ENCODE assay signal across 8 mouse cellular contexts in genomic region chr1:179546551-179546917, GRCm38 (mm10). TPM values are rescaled to one million over a fixed set of nuclear protein-coding genes. Genes with fewer than 3 reads are reported as not detected.
DNase-seq lines count a peak whose midpoint lies in the region; ATAC-seq and TF ChIP-seq lines count a peak whose summit lies in the region.

No protein-coding gene starts in this region.

- H3K9ac ChIP-seq in neural tube, embryonic 15.5 days (replicated peaks), result peak overlapping the region; percentile 77

- H3K36me3 ChIP-seq in thymus, adult 2 months (ENCODE audit: control insufficient read depth, insufficient read depth, low read length), result no peaks in the 10 kb centered on the region
- H3K36me3 ChIP-seq in limb, embryonic 10.5 days, result peaks cover 9% of the 10 kb centered on the region
- H3K36me3 ChIP-seq in neural tube, embryonic 15.5 days, result peaks cover under 1% of the 10 kb centered on the region; the same call in 1 of the 2 replicates

- H3K27me3 ChIP-seq in thymus, adult 2 months (ENCODE audit: control insufficient read depth, insufficient read depth, low read length), result no peaks in the 10 kb centered on the region
- H3K27me3 ChIP-seq in limb, embryonic 10.5 days (ENCODE audit: low read depth, poor library complexity, severe bottlenecking), result no peaks in the 10 kb centered on the region
- no peaks in the 10 kb centered on the region for H3K27me3 ChIP-seq in neural tube, embryonic 15.5 days (replicated peaks)

- peaks cover 10% of the 10 kb centered on the region for H3K4me1 ChIP-seq in thymus, adult 2 months (replicated peaks; ENCODE audit: control insufficient read depth, insufficient read depth, low read length)
- H3K4me1 ChIP-seq in limb, embryonic 10.5 days, result peaks cover 18% of the 10 kb centered on the region
- peaks cover 34% of the 10 kb centered on the region for H3K4me1 ChIP-seq in neural tube, embryonic 15.5 days

- under 1% methylated on average over 44 of the region's 44 CpGs for WGBS in thymus, adult 2 months
- under 1% methylated on average over 44 of the region's 44 CpGs for WGBS in limb, embryonic 10.5 days
- WGBS in neural tube, embryonic 15.5 days, result under 1% methylated on average over 25 of the region's 44 CpGs

- intact Hi-C loops in left cerebral cortex, postnatal 36 days (cut with DNase I), result no loop called here

- H3K27ac ChIP-seq in thymus, adult 2 months (ENCODE audit: control insufficient read depth, insufficient read depth, low read length), result peak overlapping the region; percentile 82
- peak overlapping the region; percentile 90 for H3K27ac ChIP-seq in limb, embryonic 10.5 days
- H3K27ac ChIP-seq in neural tube, embryonic 15.5 days (replicated peaks), result peak overlapping the region; percentile 97

- H3K4me3 ChIP-seq in thymus, adult 2 months (ENCODE audit: control insufficient read depth, insufficient read depth, low read length), result peak overlapping the region; percentile 94
- peak overlapping the region; percentile 80 for H3K4me3 ChIP-seq in limb, embryonic 10.5 days
- H3K4me3 ChIP-seq in neural tube, embryonic 15.5 days (replicated peaks), result peak overlapping the region; percentile 71

- TF ChIP-seq CTCF in thymus, adult 2 months (IDR thresholded peaks at IDR 0.05; ENCODE audit: borderline replicate concordance, control insufficient read depth, extremely low read depth, insufficient read depth, low read length, poor library complexity), result 0 out of 2 replicates have a peak, but pooled peaks have one; percentile 13

- TF ChIP-seq POLR2A in thymus, adult 2 months (IDR thresholded peaks at IDR 0.05; ENCODE audit: control insufficient read depth, extremely low read depth, insufficient read depth, low read length, poor library complexity), result no peak; the same call in none of the 2 replicates

- no peak for DNase-seq in frontal cortex, postnatal 36 days (ENCODE audit: low spot score in 2 of 2)
- peak; percentile 81 for DNase-seq in thymus, adult 2 months
- no peak for DNase-seq in thymus, postnatal 25 days
- DNase-seq in limb, embryonic 10.5 days (ENCODE audit: low spot score), result no peak
- DNase-seq in gastrocnemius, adult 8-10 months (ENCODE audit: low spot score in 2 of 2), result no peak
- no peak for DNase-seq in left cerebral cortex, postnatal 36 days (ENCODE audit: low spot score in 2 of 2)

- peak; percentile 78 for ATAC-seq in frontal cortex, adult (ENCODE audit: low TSS enrichment)
- peak; percentile 79 for ATAC-seq in neural tube, embryonic 15.5 days (ENCODE audit: low FRiP score)

- no peaks in the 10 kb centered on the region for H3K9me3 ChIP-seq in limb, embryonic 10.5 days (replicated peaks)
- no peaks in the 10 kb centered on the region for H3K9me3 ChIP-seq in neural tube, embryonic 15.5 days (replicated peaks)

- H3K4me2 ChIP-seq in neural tube, embryonic 15.5 days, result peak overlapping the region; percentile 87

RNA-seq across cellular contexts. Expression of gene Cnst, which starts 0.4 kb away (rescaled TPM):
- polyA plus RNA-seq in thymus, adult 2 months (2012; rRNA removed), result 28.3 and 28.7 TPM in 2 replicates
- 13.7 and 17.0 TPM in 2 replicates for polyA plus RNA-seq in limb, embryonic 10.5 days (2016; fragmentation: Nextera tagmentation; extraction: Ambion mirVana)
- 25.3 and 27.6 TPM in 2 replicates for polyA plus RNA-seq in neural tube, embryonic 15.5 days (2015; fragmentation: Nextera tagmentation; extraction: Ambion mirVana)
- 10 to 100 TPM; 29.5 to 38.6 (median 33.9) TPM for total RNA-seq in gastrocnemius, adult 8-10 months (2022)
- total RNA-seq in left cerebral cortex, postnatal 36 days (2021), result 10 to 100 TPM; 34.5 to 38.2 TPM

RNA-seq across cellular contexts. Expression of gene Tfb2m, which starts 0.5 kb away (rescaled TPM):
- polyA plus RNA-seq in thymus, adult 2 months (2012; rRNA removed), result 10.8 and 10.9 TPM in 2 replicates
- polyA plus RNA-seq in limb, embryonic 10.5 days (2016; fragmentation: Nextera tagmentation; extraction: Ambion mirVana), result 24.5 and 25.5 TPM in 2 replicates
- polyA plus RNA-seq in neural tube, embryonic 15.5 days (2015; fragmentation: Nextera tagmentation; extraction: Ambion mirVana), result 29.6 and 31.0 TPM in 2 replicates
- 10 to 100 TPM; 43.9 to 55.9 (median 46.5) TPM for total RNA-seq in gastrocnemius, adult 8-10 months (2022)
- total RNA-seq in left cerebral cortex, postnatal 36 days (2021), result 10 to 100 TPM; 22.0 to 26.4 TPM

RNA-seq across cellular contexts. Expression of gene Smyd3, which starts 28.7 kb away (rescaled TPM):
- 9.0 and 9.6 TPM in 2 replicates for polyA plus RNA-seq in thymus, adult 2 months (2012; rRNA removed)
- polyA plus RNA-seq in limb, embryonic 10.5 days (2016; fragmentation: Nextera tagmentation; extraction: Ambion mirVana), result 21.1 and 22.3 TPM in 2 replicates
- polyA plus RNA-seq in neural tube, embryonic 15.5 days (2015; fragmentation: Nextera tagmentation; extraction: Ambion mirVana), result 26.0 and 26.7 TPM in 2 replicates
- 1 to 10 TPM; 5.3 to 7.3 (median 6.5) TPM for total RNA-seq in gastrocnemius, adult 8-10 months (2022)
- 10 to 100 TPM; 22.7 to 28.3 TPM for total RNA-seq in left cerebral cortex, postnatal 36 days (2021)
